ENCODE assay signal across 9 mouse cellular contexts in genomic region chr11:50025721-50026520, GRCm38 (mm10). TPM values are rescaled to one million over a fixed set of nuclear protein-coding genes. Genes with fewer than 3 reads are reported as not detected.
A peak's percentile ranks its signal among the peaks of the same experiment; 100 is the strongest.
DNase-seq lines count a peak whose midpoint lies in the region; ATAC-seq lines count a peak whose summit lies in the region.
"Had no signal": no experiment of that assay in that cellular context is flagged by ENCODE, and none has a peak within 500 bp of the region (broad histone marks: within the 10 kb centered on the region; RNA-seq: fewer than 3 reads in every experiment).

No protein-coding gene starts in this region.

- no peaks in the 10 kb centered on the region for H3K36me3 ChIP-seq in heart, embryonic 11.5 days (ENCODE audit: control insufficient read depth, insufficient read depth, low read length)
- no peaks in the 10 kb centered on the region for H3K36me3 ChIP-seq in liver, embryonic 15.5 days (replicated peaks)

- intact Hi-C loops in heart, postnatal 25 days (cut with DNase I), result loop anchor here (5.0 kb wide), 4 partner anchors 36 to 201 kb away; partner anchors contain the start of gene Tbc1d9b

- no peak for ATAC-seq in heart, embryonic 11.5 days (replicated peaks; ENCODE audit: insufficient number of reproducible peaks, low FRiP score, low TSS enrichment)
- ATAC-seq in liver, embryonic 15.5 days (ENCODE audit: insufficient read depth), result no peak
- no peak for ATAC-seq in granulocyte monocyte progenitor cell, adult 5-6 weeks (replicated peaks; ENCODE audit: poor library complexity, severe bottlenecking)

- H3K4me2 ChIP-seq in heart, embryonic 11.5 days, result peak overlapping the region; percentile 92
- H3K4me2 ChIP-seq in liver, embryonic 15.5 days, result peak overlapping the region; percentile 99

- H3K27ac ChIP-seq in heart, embryonic 11.5 days (ENCODE audit: low read depth, low read length), result peak overlapping the region; percentile 66; the same call in 1 of the 2 replicates
- peak overlapping the region; percentile 87 for H3K27ac ChIP-seq in liver, embryonic 15.5 days (replicated peaks)

- H3K9ac ChIP-seq in heart, embryonic 11.5 days (ENCODE audit: low read depth, low read length), result peak overlapping the region; percentile 94
- peak overlapping the region; percentile 83 for H3K9ac ChIP-seq in liver, embryonic 15.5 days

- H3K4me1 ChIP-seq in heart, embryonic 11.5 days (ENCODE audit: control insufficient read depth, insufficient read depth, low read length), result peaks cover 4% of the 10 kb centered on the region; the same call in 1 of the 2 replicates
- H3K4me1 ChIP-seq in liver, embryonic 15.5 days (replicated peaks), result peaks cover 35% of the 10 kb centered on the region

- WGBS in heart, embryonic 11.5 days (ENCODE audit: insufficient replicate concordance), result 10% methylated on average over 24 of the region's 24 CpGs
- WGBS in liver, embryonic 15.5 days (ENCODE audit: insufficient replicate concordance), result 4% methylated on average over 24 of the region's 24 CpGs

- H3K4me3 ChIP-seq in heart, embryonic 11.5 days (ENCODE audit: low read depth, low read length), result peak overlapping the region; percentile 86
- H3K4me3 ChIP-seq in liver, embryonic 15.5 days (replicated peaks), result peak overlapping the region; percentile 76
- H3K4me3 ChIP-seq: myocyte had no signal

- H3K9me3 ChIP-seq in heart, embryonic 11.5 days (replicated peaks; ENCODE audit: control insufficient read depth, low read length), result no peaks in the 10 kb centered on the region
- H3K9me3 ChIP-seq in liver, embryonic 15.5 days (replicated peaks), result no peaks in the 10 kb centered on the region

- peaks cover 15% of the 10 kb centered on the region for H3K27me3 ChIP-seq in heart, embryonic 11.5 days (ENCODE audit: control insufficient read depth, insufficient read depth, low read length)
- peaks cover 21% of the 10 kb centered on the region for H3K27me3 ChIP-seq in liver, embryonic 15.5 days

- no peak for DNase-seq in heart, postnatal 25 days (ENCODE audit: low spot score)
- peak; percentile 53 for DNase-seq in Muller cell, postnatal 12 days (ENCODE audit: inconsistent ontology term)
- peak; percentile 17 for DNase-seq in forelimb bud, embryonic 11.5 days (ENCODE audit: low read depth, low spot score)
- no peak for DNase-seq in adrenal gland, adult 2 months
- DNase-seq in layer of hippocampus, adult 18-20 months (ENCODE audit: low spot score in 2 of 2), result no peak

RNA-seq across cellular contexts. Expression of gene Rnf130, which starts 0.8 kb away (rescaled TPM):
- 30.3 and 35.2 TPM in 2 replicates for polyA plus RNA-seq in heart, embryonic 11.5 days (2014; fragmentation: Nextera tagmentation; extraction: Ambion mirVana)
- total RNA-seq in heart, postnatal 25 days (2021), result 10 to 100 TPM; 48.6 to 50.6 TPM
- polyA plus RNA-seq in liver, embryonic 15.5 days (2015; fragmentation: Nextera tagmentation; extraction: Ambion mirVana), result 36.6 and 37.7 TPM in 2 replicates
- 100 to 1,000 TPM in 1 of 2 experiments, 10 to 100 TPM in 1; 78.9 to 102 TPM for total RNA-seq in adrenal gland, adult 2 months (2021)
- polyA plus RNA-seq in adrenal gland, adult 2 months (2012; rRNA removed), result 114 and 129 TPM in 2 replicates
- total RNA-seq in granulocyte monocyte progenitor cell, adult 5-6 weeks (2014; fragmentation: Nextera tagmentation), result 164 and 170 TPM in 2 replicates
- 230 and 235 TPM in 2 replicates for total RNA-seq in granulocyte monocyte progenitor cell, adult 5-6 weeks (2017)
- total RNA-seq in layer of hippocampus, adult 18-20 months (2021), result 10 to 100 TPM; 79.9 to 80.8 TPM
- polyA plus RNA-seq: myocyte had no signal

Comparison
In these comparisons a context has a peak if more than half of its experiments do, and no peak if none do; other contexts are left out.
1. DNase-seq: peak in Muller cell, postnatal 12 days (single experiment) and forelimb bud, embryonic 11.5 days (single experiment); none in heart, postnatal 25 days (single experiment), adrenal gland, adult 2 months (single experiment) and layer of hippocampus, adult 18-20 months (0 of 2).